8 mouse cellular contexts compared by ENCODE assay signal in the genomic region with DNA sequence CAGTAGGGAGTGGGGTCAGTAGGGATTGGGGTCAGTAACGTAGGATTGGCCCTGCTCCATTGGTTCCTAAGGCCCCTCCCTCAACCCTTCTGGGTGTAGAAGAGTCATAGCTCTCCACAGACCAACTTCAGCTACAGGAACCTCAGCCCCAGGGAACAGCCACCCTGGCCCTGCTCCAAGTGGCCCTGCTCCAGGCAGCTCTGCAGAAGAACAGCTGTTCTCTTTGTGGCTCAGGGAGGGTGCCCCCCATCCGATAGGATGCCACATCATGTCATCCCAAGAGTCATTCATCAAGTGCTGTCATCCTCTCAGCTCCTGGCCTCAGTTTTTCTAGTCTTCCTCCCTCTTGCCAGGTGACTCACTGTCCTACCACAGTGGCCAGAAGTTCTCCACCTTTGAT. TPM values are rescaled to one million over a fixed set of nuclear protein-coding genes. Genes with fewer than 3 reads are reported as not detected.
DNase-seq lines count a peak whose midpoint lies in the region; ATAC-seq and TF ChIP-seq lines count a peak whose summit lies in the region.

No protein-coding gene starts in this region.

- no peak overlapping the region for H3K4me3 ChIP-seq in kidney, embryonic 14.5 days (ENCODE audit: low read length)
- peak overlapping the region; percentile 48 for H3K4me3 ChIP-seq in embryonic facial prominence, embryonic 14.5 days (ENCODE audit: low read depth, low read length)
- no peak overlapping the region for H3K4me3 ChIP-seq in hindbrain, postnatal 0 days (ENCODE audit: low read length)

- no peaks in the 10 kb centered on the region for H3K9me3 ChIP-seq in kidney, embryonic 14.5 days (ENCODE audit: control insufficient read depth, low read length)
- no peaks in the 10 kb centered on the region for H3K9me3 ChIP-seq in embryonic facial prominence, embryonic 14.5 days (ENCODE audit: control insufficient read depth, low read length)
- H3K9me3 ChIP-seq in hindbrain, postnatal 0 days (ENCODE audit: low read length), result no peaks in the 10 kb centered on the region

- no peak for ATAC-seq in kidney, embryonic 14.5 days (ENCODE audit: low FRiP score, low TSS enrichment)
- ATAC-seq in embryonic facial prominence, embryonic 14.5 days (ENCODE audit: low read depth), result no peak
- ATAC-seq in hindbrain, postnatal 0 days, result no peak

- WGBS in kidney, embryonic 14.5 days, result 15% methylated on average over 2 of the region's 2 CpGs
- 36% methylated on average over 2 of the region's 2 CpGs for WGBS in embryonic facial prominence, embryonic 14.5 days
- 17% methylated on average over 2 of the region's 2 CpGs for WGBS in hindbrain, postnatal 0 days

- TF ChIP-seq CTCF in hindbrain, postnatal 0 days (IDR thresholded peaks at IDR 0.05; ENCODE audit: low read depth), result no peak

- H3K9ac ChIP-seq in kidney, embryonic 14.5 days (ENCODE audit: low read depth, low read length), result no peak overlapping the region
- H3K9ac ChIP-seq in embryonic facial prominence, embryonic 14.5 days (ENCODE audit: low read depth, low read length), result 0 out of 2 replicates have a peak overlapping the region, but pooled peaks have one; percentile 72
- H3K9ac ChIP-seq in hindbrain, postnatal 0 days (replicated peaks; ENCODE audit: low read length), result no peak overlapping the region

- H3K27ac ChIP-seq in kidney, embryonic 14.5 days (ENCODE audit: low read depth, low read length), result 0 out of 2 replicates have a peak overlapping the region, but pooled peaks have one; percentile 7
- H3K27ac ChIP-seq in embryonic facial prominence, embryonic 14.5 days (replicated peaks; ENCODE audit: low read depth, low read length), result 0 out of 2 replicates have a peak overlapping the region, but pooled peaks have one; percentile 48
- no peak overlapping the region for H3K27ac ChIP-seq in hindbrain, postnatal 0 days

- H3K36me3 ChIP-seq in kidney, embryonic 14.5 days (ENCODE audit: control insufficient read depth, insufficient read depth, low read length), result peaks cover 48% of the 10 kb centered on the region
- H3K36me3 ChIP-seq in embryonic facial prominence, embryonic 14.5 days (ENCODE audit: control insufficient read depth, insufficient read depth, low read length), result peaks cover 50% of the 10 kb centered on the region
- peaks cover 33% of the 10 kb centered on the region for H3K36me3 ChIP-seq in hindbrain, postnatal 0 days (ENCODE audit: insufficient read depth, low read length)

- H3K4me2 ChIP-seq in kidney, embryonic 14.5 days (replicated peaks; ENCODE audit: low read depth, low read length), result peak overlapping the region; percentile 50; the same call in 1 of the 2 replicates
- peak overlapping the region; percentile 70 for H3K4me2 ChIP-seq in embryonic facial prominence, embryonic 14.5 days (ENCODE audit: low read depth, low read length)
- peak overlapping the region; percentile 3; the same call in 1 of the 2 replicates for H3K4me2 ChIP-seq in hindbrain, postnatal 0 days (ENCODE audit: low read depth, low read length)

- no peak for DNase-seq in kidney, adult 9 months
- DNase-seq in NIH3T3 (ENCODE audit: low read depth), result peak; percentile 76
- peak; percentile 66 for DNase-seq in embryonic facial prominence, embryonic 14.5 days (ENCODE audit: low spot score)
- DNase-seq in hindbrain, postnatal 0 days (ENCODE audit: low spot score), result peak; percentile 66
- peak; percentile 81 to 92 for DNase-seq in lung, postnatal 4 days
- no peak for DNase-seq in embryo, embryonic 11 days
- no peak for DNase-seq in yolk sac, embryonic 10.5 days (ENCODE audit: low spot score)

- peaks cover 34% of the 10 kb centered on the region for H3K4me1 ChIP-seq in kidney, embryonic 14.5 days (ENCODE audit: control insufficient read depth, insufficient read depth, low read length)
- peaks cover 47% of the 10 kb centered on the region for H3K4me1 ChIP-seq in embryonic facial prominence, embryonic 14.5 days (ENCODE audit: control insufficient read depth, insufficient read depth, low read length)
- H3K4me1 ChIP-seq in hindbrain, postnatal 0 days (ENCODE audit: insufficient read depth, low read length), result peaks cover 14% of the 10 kb centered on the region

- no peaks in the 10 kb centered on the region for H3K27me3 ChIP-seq in kidney, embryonic 14.5 days (ENCODE audit: control insufficient read depth, insufficient read depth, low read length)
- no peaks in the 10 kb centered on the region for H3K27me3 ChIP-seq in embryonic facial prominence, embryonic 14.5 days (replicated peaks; ENCODE audit: control insufficient read depth, insufficient read depth, low read length)
- no peaks in the 10 kb centered on the region for H3K27me3 ChIP-seq in hindbrain, postnatal 0 days (ENCODE audit: insufficient read depth, low read length)

RNA-seq across cellular contexts. Expression of gene Mfap4, which starts 2.2 kb away (rescaled TPM):
- 115 and 163 TPM in 2 replicates for polyA plus RNA-seq in kidney, embryonic 14.5 days (2014; fragmentation: Nextera tagmentation; extraction: Ambion mirVana)
- polyA plus RNA-seq in embryonic facial prominence, embryonic 14.5 days (2014; fragmentation: Nextera tagmentation; extraction: Ambion mirVana), result 420 and 428 TPM in 2 replicates
- 42.1 and 68.1 TPM in 2 replicates for total RNA-seq in hindbrain, postnatal 0 days (2014; rRNA removed)
- polyA plus RNA-seq in hindbrain, postnatal 0 days (2015; fragmentation: Nextera tagmentation; extraction: Ambion mirVana), result 38.7 and 43.3 TPM in 2 replicates

RNA-seq across cellular contexts. Expression of gene Mapk7, which starts 6.8 kb away (rescaled TPM):
- polyA plus RNA-seq in kidney, embryonic 14.5 days (2014; fragmentation: Nextera tagmentation; extraction: Ambion mirVana), result 34.2 and 53.4 TPM in 2 replicates
- polyA plus RNA-seq in embryonic facial prominence, embryonic 14.5 days (2014; fragmentation: Nextera tagmentation; extraction: Ambion mirVana), result 49.6 and 59.2 TPM in 2 replicates
- total RNA-seq in hindbrain, postnatal 0 days (2014; rRNA removed), result 50.5 and 58.8 TPM in 2 replicates
- 43.1 TPM in 2 replicates for polyA plus RNA-seq in hindbrain, postnatal 0 days (2015; fragmentation: Nextera tagmentation; extraction: Ambion mirVana)

RNA-seq across cellular contexts. Expression of gene B9d1, which starts 17.5 kb away (rescaled TPM):
- 49.2 and 56.4 TPM in 2 replicates for polyA plus RNA-seq in kidney, embryonic 14.5 days (2014; fragmentation: Nextera tagmentation; extraction: Ambion mirVana)
- 32.5 and 37.5 TPM in 2 replicates for polyA plus RNA-seq in embryonic facial prominence, embryonic 14.5 days (2014; fragmentation: Nextera tagmentation; extraction: Ambion mirVana)
- total RNA-seq in hindbrain, postnatal 0 days (2014; rRNA removed), result 22.8 and 33.9 TPM in 2 replicates
- polyA plus RNA-seq in hindbrain, postnatal 0 days (2015; fragmentation: Nextera tagmentation; extraction: Ambion mirVana), result 26.2 and 29.7 TPM in 2 replicates

RNA-seq across cellular contexts. Expression of gene Rnf112, which starts 33.5 kb away (rescaled TPM):
- 0.08 and 0.26 TPM in 2 replicates for polyA plus RNA-seq in kidney, embryonic 14.5 days (2014; fragmentation: Nextera tagmentation; extraction: Ambion mirVana)
- 0.78 and 1.0 TPM in 2 replicates for polyA plus RNA-seq in embryonic facial prominence, embryonic 14.5 days (2014; fragmentation: Nextera tagmentation; extraction: Ambion mirVana)
- 74.3 and 74.9 TPM in 2 replicates for total RNA-seq in hindbrain, postnatal 0 days (2014; rRNA removed)
- polyA plus RNA-seq in hindbrain, postnatal 0 days (2015; fragmentation: Nextera tagmentation; extraction: Ambion mirVana), result 22.0 and 23.8 TPM in 2 replicates

Comparison
In these comparisons a context has a peak if more than half of its experiments do, and no peak if none do; other contexts are left out.
1. H3K4me2 ChIP-seq: peak in every context shown above with its lines; median percentile 70 in embryonic facial prominence, embryonic 14.5 days; 50 in kidney, embryonic 14.5 days; 3 in hindbrain, postnatal 0 days.
2. DNase-seq: peak in NIH3T3 (single experiment), embryonic facial prominence, embryonic 14.5 days (single experiment), hindbrain, postnatal 0 days (single experiment) and lung, postnatal 4 days (2 of 2); none in kidney, adult 9 months (single experiment), embryo, embryonic 11 days (single experiment) and yolk sac, embryonic 10.5 days (single experiment).